Mouse (Mus musculus) retina, postnatal 7 days (tissue): ENCODE results near the gene Tmem94.

Source experiments
- DNase-seq: peaks from one replicate; pipeline ENCODE4 v3.0.0-alpha.2; 2012; ENCODE audit warnings: low read depth, low spot score

Tmem94 gene

DNA sequence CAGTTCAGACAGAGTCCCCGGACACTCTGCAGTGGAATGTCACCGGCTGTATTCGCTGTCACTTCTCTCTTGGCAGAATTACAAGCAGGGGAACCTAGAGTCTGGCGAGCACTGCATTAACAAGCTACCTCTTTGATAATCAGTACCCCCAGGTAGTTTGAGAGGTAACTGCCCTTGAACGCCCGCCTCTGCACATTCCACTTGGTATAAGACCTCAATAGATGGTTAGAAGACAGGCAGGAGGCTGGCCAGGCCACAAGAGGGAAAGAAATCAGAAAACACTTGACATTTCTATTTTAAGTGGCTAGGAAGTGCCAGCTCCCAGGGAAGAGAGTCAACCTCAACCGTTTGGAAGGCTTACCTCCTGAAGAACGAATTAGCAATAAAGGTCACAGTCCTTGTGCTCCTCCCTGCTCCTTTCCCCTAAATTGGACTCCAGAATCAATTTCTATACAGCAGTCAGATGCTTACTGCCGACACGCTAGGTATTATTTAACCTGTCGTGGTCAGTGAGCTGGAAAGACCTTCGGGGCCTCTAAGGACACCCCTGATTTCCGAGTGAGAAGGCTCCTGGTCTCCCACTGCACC is 1.2 kb downstream of the Tmem94 start:
- no peak for DNase-seq

DNA sequence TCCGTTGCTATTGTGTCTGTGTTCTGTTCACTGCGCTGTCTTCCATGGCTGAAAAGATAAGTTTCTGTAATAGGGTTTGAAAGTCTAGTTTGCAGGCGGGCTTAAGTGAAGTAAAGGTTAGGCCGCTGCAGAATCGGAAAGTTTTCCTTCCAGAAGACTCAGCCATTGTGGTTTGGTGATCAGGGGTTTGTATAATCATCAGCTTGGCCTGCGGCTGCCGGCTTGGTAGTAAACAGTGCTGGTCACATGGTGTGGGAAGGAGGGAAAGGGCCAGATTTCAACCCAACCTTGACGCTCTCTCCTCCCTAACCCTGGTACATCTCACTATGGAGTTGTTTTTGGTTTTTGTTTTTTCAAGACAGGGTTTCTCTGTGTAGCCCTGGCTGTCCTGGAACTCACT is 1.7 kb downstream of the Tmem94 start:
- DNase-seq: no peak

DNA sequence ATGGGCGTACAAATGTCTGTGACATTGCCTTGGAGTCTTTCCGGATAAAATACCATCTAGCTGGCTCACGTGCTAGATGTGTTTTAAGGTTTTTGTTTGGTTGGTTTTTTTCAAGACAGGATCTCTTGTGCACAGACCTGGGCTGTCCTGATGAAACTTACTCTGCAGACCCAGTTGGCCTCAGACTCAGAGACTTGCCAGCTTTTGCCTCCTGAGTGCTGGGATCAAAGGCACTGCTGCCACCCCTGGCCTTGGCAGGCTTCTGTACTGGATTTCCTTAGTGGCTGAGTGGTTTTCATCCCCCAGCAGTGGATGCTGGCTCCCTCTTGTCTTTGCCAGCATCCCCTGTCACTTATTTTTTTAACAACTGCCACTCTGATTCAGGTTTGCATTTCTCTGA is 3.7 kb downstream of the Tmem94 start:
- no peak for DNase-seq

DNA sequence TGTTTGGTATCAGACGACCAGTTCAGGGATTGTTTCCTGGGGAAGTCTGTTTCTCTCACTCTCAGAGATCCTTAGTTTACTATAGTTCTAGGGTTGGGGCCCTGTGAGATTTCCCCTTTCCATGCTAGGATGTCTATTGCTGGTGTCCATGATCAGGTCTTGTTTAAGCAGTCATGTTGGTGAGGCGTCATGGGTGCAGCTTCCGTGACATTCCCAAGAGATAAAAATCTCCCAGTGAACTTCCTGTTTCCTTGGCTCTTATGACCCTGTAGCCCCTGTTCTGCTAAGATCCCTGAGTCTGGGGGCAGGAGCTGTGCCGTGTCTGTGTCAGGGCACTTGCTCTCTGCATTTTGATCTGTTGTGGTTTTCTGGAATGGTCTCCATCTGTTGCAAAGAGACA is 9.4 kb downstream of the Tmem94 start:
- DNase-seq: no peak

DNA sequence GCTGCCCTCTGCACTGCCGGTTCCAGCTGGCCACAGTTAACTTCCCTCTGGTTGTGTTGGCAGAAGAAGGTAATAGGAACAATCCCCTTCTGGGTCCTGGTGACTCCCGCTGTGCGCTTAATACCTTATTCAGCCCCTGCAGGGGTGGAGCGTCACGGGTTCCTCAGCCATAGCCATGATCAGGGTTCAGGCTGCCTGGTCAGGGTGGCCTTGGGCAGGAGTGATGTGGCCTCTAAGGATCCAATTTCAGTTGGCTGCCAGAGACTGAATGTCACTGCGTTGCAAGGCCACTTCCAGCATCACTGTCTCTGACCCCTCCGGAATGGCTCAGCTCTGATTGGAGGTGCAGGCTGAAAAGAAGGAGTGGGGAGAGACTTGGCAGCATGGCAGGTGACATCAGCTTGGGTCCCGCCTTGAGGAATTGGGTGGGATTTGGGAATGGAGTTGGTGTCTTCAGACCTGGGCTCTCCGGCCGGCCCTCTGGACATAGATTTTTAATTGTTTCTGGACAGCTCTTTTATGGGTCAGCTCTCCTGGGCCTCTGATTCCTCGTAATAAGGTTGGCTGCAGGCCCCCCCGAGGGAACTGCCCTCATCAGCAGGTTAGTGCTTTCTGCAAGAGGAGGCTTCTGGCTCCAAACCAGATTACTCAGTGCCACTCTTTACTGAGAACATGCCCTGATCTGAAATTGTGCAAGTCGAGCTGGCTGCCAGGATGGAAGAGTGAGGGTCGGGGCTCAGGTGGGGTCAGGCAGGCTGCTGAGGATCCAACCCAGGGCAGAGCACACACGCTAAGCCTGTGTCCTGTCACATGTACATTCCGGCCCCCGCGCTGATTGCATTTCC is 10.8 kb downstream of the Tmem94 start:
- no peak for DNase-seq

DNA sequence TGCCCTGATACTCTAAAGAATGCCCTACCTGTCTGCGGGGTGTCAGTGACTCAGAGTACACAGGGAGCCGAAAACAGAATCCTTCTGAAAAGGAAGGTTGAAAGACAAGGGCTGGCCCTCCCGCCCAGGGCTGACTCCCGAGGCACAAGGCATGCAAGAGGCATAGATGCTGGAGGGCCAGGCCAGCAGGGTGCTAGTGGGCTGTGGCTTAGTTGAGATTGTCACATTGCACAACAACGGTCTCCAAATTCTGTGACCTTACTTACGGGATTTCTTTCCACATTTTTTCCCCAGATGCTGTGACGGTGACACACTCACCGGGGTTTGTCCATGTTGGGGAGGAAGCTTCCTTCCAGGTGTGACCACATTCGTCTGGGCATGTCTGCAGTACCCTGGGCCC is 11.7 kb downstream of the Tmem94 start:
- DNase-seq: no peak

DNA sequence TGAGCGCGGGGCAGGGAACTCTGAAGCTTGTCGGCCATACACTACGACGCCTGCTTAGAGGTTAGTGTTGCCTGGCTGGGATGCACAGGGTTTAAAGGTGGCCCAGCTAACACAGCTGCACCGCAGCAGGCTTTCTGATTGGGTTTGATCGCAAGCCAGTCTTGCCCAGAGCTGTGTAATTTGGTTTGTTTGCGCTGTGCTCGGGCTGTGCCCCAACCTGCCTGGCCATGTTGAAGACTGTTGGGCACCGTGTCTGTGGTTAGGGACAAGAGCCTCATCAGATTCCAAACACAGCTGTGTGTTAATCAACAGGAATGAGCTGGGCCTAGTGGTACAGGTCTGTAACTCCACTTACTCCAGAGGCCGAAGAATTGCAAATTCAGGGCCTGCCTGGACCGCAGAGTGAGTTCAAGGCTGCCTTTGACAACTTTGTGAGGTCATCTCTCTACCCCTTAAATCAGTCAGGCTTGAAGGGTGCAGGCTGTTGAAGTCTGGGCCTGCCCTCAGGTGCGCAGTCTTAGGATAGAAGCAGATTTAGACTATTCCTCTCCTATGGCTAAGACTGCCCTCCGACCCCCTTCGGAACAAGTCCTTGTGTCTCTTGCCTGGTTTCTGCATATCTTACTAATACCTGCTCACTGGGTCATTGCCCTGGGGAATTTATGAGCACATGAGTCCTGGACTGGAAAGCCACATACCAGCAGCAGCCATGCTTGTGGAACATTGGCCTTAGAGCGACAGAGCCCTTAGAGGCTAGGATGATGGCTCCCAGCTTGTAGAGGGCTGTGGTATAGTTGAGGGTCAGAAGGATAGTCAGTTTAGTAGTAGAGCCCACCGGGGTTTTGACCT is 12.5 kb downstream of the Tmem94 start:
- DNase-seq: no peak

DNA sequence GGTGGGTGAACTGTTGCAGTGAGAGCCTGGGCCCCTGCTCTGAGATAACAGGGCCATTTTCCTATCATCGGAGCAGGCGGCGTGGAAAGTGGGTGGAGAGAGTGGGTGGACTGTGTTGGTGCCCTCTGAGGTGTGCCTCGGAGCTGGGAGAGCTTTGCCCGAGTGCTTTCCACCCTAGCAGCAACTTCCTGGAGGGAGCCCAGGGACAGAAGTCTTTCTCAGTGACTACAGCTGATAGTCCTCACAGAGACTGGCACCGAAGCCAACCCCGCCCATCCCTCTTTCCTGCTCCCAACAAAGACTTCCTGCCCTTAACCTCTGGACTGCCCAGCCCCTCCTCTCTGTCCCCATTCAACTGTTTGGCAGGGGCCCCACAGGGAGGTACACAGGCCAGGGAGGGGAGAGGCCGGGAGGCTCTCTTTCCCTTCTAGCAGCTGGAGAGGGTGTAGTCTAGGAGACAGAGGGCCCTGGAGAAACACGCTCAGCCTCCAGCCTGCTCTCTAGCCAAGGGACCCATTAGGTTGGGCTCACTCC is 13.9 kb downstream of the Tmem94 start:
- no peak for DNase-seq

DNA sequence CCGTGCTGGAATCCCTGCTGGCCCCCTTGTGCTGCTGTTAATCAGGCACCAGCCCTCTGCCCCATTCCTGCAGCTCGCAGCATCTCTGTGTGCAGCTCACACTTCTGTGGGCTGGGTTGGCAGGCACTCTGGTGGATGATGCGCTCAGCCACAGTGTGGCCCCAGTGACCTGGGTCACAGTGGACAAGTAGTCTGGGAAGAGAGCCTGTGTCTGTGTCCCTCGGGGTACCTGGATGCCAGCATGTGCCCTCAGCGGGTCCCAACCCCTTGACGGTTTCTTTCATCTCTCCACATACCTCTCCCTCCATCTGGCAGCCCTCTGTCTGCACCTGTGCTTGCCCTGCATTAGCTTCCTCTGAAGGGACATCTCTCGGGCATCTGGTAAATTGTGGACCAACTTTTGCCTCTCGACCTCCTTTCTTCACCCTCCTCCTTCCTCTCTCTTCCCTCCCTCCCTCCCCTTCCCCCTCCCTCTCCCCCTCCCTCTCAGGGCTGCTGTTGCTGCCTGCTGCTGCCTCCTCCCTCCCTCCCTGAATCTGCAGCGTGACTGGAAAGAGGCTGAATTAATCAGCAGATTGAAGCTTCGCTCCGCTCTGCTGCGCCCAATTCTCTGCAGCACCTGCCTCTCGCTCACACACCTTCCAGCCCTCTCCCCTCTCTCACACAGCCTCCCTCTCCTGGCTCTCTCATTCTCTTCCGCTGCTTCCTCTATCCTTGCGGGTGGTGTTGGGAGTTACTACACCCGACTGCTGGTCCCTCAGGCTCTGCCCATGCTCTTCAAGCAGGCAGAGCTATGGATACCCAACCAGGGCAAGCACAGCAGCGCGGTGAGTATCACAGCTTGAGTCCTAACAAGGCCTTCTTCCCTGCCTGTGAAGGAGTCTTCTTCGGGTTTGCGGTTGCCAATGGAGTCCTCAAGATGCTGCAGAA is 15.2 kb downstream of the Tmem94 start:
- no peak for DNase-seq

DNA sequence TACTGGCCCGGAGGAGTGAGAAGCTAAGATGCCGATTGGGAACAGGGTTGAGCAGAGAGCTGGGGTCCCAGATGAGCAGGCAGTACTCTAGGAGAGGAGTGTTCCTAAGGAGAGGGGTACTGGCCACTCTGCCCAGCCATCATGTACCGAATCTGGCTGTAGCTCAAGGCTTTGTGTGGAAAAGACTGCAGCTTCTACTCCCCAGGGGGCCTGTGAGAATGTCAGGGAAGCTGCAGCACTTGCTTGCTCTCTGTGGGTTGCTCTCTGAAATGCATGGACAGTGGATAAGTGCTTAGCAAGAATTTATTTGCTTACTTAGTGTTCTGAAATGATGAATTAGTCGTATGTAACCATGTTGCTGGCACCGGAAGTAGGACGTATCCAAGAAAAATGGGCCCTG is 21.2 kb downstream of the Tmem94 start:
- no peak for DNase-seq

DNA sequence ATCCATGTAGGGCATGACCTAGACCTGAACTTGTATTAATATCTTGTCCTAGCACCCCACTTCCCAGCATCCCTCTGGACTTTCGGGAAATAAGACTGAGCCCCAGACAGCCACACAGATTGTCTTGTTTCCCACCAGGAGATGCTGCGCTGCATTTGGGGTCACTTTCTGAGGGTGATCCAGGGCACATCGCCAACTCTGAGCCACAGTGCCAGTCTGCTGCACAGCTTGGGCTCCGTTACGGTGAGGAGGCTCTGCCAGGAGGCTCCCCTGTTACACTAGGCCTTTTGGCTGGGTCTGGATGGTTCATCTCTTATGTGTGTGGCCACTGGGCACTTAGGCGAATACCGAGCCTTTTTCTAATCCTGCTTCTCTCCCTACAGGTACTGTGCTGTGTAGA is 24.6 kb downstream of the Tmem94 start:
- DNase-seq: no peak

DNA sequence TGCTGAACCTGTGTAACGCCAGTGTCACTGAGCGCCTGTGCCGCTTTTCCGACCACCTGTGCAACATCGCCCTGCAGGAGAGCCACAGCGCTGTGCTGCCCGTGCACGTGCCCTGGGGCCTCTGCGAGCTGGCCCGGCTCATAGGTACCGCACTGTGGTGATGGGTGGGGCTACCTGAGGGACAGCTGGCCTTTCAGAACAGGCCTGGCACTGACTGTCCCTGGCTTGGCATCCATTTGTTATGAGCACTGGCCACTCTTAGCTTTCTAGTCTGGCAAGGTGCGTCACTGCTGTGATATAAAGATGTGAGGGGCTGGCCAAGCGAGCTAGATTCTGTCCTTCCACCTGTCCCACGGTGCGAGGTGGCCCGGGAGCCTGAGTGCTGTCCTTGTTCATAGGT is 26.7 kb downstream of the Tmem94 start:
- no peak for DNase-seq

DNA sequence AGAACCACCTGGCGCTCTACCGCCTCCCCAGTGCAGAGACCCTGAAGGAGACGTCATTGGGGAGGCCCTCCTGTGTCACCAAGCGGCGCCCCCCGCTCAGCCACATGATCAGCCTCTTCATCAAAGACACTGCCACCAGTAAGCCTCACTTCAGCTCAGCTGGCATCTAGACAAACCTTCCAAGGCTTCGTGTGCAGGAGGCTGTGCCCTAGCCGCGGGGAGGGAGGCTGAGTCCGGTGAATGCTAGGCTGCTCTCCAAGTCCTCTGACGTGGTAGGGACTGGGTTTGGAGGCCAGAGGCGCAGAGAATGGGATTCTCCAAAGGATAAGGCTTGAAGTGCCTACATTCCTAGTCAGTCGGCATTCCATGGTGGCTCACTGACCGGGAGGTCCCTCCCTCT is 27.1 kb downstream of the Tmem94 start:
- DNase-seq: no peak

DNA sequence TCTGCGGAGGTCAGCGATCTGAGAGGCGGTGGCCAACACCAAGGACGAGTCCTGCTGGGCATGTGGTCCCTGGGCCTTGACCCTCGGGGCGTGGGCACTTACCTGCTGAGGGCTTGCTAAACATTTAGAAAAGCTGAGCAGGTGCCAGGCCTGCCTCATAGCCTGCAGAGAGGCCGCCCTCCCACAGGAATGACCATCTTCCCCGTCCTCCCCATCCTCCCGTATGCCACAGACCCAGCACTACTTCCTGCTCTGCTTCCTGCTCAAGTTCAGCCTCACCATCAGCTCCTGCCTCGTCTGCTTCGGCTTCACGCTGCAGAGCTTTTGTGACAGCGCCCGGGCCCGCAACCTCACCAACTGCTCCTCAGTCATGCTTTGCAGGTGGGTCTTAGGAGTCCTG is 31.7 kb downstream of the Tmem94 start:
- no peak for DNase-seq

DNA sequence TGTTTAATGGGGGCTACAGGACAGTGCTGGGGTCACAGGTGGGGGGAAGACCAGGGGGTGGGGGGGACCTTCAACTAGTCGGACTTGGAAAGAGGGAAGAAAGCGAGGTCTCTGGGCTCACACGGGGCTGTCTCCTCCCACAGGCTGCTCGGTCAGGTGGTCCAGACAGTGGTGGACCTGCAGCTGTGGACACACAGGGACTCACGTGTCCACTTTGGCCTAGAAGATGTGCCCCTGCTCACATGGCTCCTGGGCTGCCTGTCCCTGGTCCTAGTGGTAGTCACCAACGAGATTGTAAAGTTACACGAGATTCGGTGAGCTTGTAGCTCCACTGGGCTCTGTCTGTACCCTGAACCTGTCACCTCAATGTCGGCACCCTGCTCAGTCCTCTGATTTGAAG is 32.4 kb downstream of the Tmem94 start:
- DNase-seq: no peak

DNA sequence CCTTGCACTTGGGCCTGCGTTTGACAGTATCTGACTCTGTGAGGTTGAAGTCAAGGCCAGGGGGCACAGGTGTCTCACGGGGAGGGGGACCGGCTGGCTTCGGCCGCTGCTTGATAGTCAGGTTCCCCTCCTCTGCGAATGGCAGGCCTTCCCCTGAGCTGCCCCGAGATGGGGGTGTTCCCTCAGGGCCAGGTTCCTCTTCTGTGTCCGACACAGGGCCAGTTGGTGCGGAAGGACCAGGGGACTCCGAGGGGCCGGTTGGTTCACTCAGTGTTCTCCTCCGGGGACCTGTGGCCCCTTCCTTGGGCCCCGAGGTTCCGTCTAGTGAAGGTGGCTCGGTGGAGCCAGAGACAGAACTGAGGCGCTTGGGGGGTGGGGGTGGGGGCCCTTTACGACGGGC is 35.7 kb downstream of the Tmem94 start:
- DNase-seq: no peak

DNA sequence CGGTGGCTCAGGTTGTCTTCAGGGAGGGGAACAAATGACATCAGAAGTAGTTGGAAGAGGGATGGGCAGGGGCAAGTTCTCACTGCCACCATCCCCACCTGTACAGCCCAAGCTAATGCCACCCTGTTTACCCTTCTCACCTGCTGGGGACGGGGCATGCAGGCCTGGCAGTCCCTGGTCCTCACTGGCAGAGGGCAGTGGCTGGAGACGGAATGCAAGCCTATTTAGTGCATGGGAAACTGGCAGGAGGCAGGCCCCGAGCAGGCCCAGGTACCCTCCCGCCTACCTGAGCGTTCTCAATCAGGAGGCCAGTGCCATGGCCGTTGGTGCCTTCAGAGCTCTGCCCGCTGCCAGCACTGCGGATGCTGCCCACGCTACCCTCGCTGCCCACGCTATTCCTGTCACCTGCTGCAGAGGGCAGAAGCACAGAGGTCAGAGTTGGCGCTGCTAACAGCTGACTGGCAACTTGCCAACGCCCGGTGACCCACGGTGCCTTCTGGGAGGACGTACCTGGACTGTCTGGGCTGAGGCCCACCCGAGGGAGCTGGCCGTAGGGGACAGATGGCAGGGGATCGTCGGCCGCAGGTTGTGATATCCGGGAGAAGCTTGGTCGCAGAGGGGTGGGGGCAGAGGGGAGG is 38.0 kb downstream of the Tmem94 start:
- DNase-seq: no peak

DNA sequence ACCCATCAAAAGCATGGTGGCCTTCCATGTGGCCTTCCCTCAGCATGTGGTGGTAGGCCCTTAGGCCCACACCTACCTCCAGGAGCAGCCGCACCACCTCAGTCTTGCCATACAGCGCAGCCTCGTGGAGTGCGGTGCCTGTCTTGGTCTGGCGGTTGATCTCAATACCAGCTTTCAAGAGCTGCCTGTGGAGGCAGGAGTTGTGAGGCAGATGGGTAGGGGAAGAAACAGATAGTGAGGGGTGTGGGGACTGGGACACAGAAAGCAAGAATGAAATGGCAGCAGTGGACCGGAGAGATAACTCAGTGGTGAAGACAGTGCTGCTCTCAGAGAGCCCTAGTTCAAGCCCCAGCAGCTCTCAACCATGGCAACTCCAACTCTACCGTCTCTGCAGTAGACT is 39.8 kb downstream of the Tmem94 start:
- DNase-seq: no peak

DNA sequence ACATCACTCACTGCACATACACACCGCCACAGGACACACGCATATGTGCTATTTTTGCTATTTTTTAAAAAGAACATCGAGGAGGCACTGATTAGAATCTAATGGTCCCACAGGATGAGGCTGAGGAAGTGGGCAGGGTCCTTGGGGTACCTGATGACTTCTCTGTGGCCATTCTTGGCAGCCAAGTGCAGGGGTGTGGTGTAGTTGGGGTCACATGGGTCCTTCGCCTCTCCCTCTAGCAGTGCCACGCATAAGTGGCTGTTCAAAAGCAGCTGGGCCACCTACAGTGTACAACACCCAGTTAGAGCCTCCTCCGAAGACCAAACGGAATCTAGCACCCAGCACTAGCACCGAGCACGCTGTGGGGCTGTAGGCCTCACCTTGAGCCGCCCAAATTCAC is 40.9 kb downstream of the Tmem94 start:
- DNase-seq: no peak

DNA sequence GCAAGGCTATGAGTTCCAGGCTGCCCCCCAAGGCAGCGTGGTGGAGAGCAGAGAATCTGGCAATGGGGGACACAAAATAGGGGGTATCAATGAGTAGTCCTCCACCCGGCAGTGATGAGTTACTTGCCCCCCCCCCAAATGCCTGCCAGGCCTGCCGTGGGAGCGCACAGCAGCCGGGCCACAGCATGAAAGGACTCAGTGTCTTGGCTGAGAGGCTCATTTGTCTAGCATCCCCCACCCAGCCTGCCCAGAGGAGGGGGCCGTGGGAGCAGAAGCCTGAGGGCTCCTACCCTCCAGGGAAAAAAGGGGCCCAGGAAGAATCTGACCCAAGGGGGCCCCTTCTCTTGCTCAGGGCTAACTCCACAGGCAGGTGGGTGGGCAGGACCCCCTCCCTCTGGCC is 42.1 kb downstream of the Tmem94 start:
- no peak for DNase-seq

DNA sequence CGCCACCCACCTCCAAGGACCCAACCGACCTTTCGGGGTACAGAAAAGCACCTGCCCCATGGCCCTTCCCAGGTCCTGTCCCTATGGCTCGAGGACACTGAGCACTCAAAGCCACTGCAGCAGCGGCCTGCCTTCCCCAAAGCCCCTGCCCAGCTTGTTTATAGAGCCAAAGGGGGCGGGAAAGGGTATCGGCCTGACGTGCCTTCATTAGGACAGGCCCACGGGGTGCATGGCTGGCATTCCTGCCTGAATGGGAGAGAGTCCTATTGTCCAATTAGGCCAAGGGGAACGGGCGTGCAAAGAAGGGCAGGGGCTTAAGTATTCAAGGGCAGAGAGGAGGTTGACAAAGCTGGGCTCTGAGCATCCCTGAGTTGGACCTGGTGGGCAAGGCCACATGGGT is 42.7 kb downstream of the Tmem94 start:
- DNase-seq: no peak
